Mouse (Mus musculus) T-helper 17 cell (primary cell): ENCODE data around the gene Dpy30.

Experiments used
- in situ Hi-C, 2 experiments: fragments of 300-600 bp; cut with MboI, MseI; formaldehyde crosslinking; loops; 1 replicate in 1 of 2; 2 replicates in 1 of 2; pipeline ENCODE4 v1.15.1; 2025; ENCODE audit warnings: high pct_unique_total_duplicates in 2 of 2

Gene Dpy30

GRCm38 (mm10) chr17:74295026-74295970, 28.4 kb downstream of the Dpy30 start, which contains the start of gene Memo1:
Memo1 (minus strand) TSS chr17:74295521.
- in situ Hi-C loops = no loop called here

- in situ Hi-C loops = no loop called here
Observed at GRCm38 (mm10) chr17:74294426-74295025, 29.2 kb downstream of the Dpy30 start.

GRCm38 (mm10) chr17:74293687-74294425, 29.9 kb downstream of the Dpy30 start:
- in situ Hi-C loops = no loop called here

GRCm38 (mm10) chr17:74291640-74292361, 31.9 kb downstream of the Dpy30 start:
- in situ Hi-C loops = no loop called here

GRCm38 (mm10) chr17:74290869-74291268, 32.9 kb downstream of the Dpy30 start:
- in situ Hi-C loops = no loop called here

GRCm38 (mm10) chr17:74290198-74290597, 33.5 kb downstream of the Dpy30 start:
- in situ Hi-C loops = no loop called here

- in situ Hi-C loops = loop anchor here in 1 of 2 experiments (5.0 kb wide), 1 partner anchor 61 kb away; no protein-coding TSS in a partner anchor
Observed at GRCm38 (mm10) chr17:74288626-74289025, 35.1 kb downstream of the Dpy30 start.

- in situ Hi-C loops = loop anchor here in 1 of 2 experiments (5.0 kb wide), 1 partner anchor 59 kb away; no protein-coding TSS in a partner anchor
Observed at GRCm38 (mm10) chr17:74286140-74286730, 37.5 kb downstream of the Dpy30 start.

- in situ Hi-C loops = loop anchor here in 1 of 2 experiments (5.0 kb wide), 1 partner anchor 58 kb away; no protein-coding TSS in a partner anchor
Observed at GRCm38 (mm10) chr17:74285730-74286129, 38.0 kb downstream of the Dpy30 start.

GRCm38 (mm10) chr17:74284397-74285115, 39.2 kb downstream of the Dpy30 start:
- in situ Hi-C loops = loop anchor here in 1 of 2 experiments (5.0 kb wide), 1 partner anchor 57 kb away; no protein-coding TSS in a partner anchor

- in situ Hi-C loops = no loop called here
Observed at GRCm38 (mm10) chr17:74282024-74282423, 41.7 kb downstream of the Dpy30 start.

GRCm38 (mm10) chr17:74278966-74279869, 44.5 kb downstream of the Dpy30 start:
- in situ Hi-C loops = loop anchor here in 1 of 2 experiments (10.0 kb wide), 1 partner anchor 974 kb away; no protein-coding TSS in a partner anchor

GRCm38 (mm10) chr17:74274471-74274870, 49.3 kb downstream of the Dpy30 start:
- in situ Hi-C loops = loop anchor here in 1 of 2 experiments (10.0 kb wide), 1 partner anchor 970 kb away; no protein-coding TSS in a partner anchor

- in situ Hi-C loops = loop anchor here in 1 of 2 experiments (10.0 kb wide), 1 partner anchor 968 kb away; no protein-coding TSS in a partner anchor
Observed at GRCm38 (mm10) chr17:74272683-74273205, 51.0 kb downstream of the Dpy30 start.

- in situ Hi-C loops = loop anchor here in 1 of 2 experiments (10.0 kb wide), 1 partner anchor 967 kb away; no protein-coding TSS in a partner anchor
Observed at GRCm38 (mm10) chr17:74271541-74272268, 52.0 kb downstream of the Dpy30 start.

GRCm38 (mm10) chr17:74270205-74270604, 53.5 kb downstream of the Dpy30 start:
- in situ Hi-C loops = loop anchor here in 1 of 2 experiments (10.0 kb wide), 1 partner anchor 965 kb away; no protein-coding TSS in a partner anchor
